Mouse (Mus musculus) heart, adult 2 months (tissue): Measurements from ENCODE around the gene Epo.

Source experiments
- CTCF ChIP-seq: fragments of 200-600 bp; IDR thresholded peaks from 2 replicates; pipeline ENCODE4 v1.8.1; 2022; ENCODE audit warnings: antibody characterized with exemption, mild to moderate bottlenecking, moderate library complexity
- EP300 ChIP-seq: fragments of 200-500 bp; IDR thresholded peaks from 2 replicates; pipeline ENCODE4 v1.6.1; 2011; ENCODE audit warnings: low read depth, low read length, control low read depth; ENCODE audit not compliant: insufficient read depth
- POLR2A ChIP-seq: fragments of 200-500 bp; IDR thresholded peaks from 2 replicates; pipeline ENCODE4 v1.6.1; 2011; ENCODE audit warnings: mild to moderate bottlenecking, low read depth, low read length, control low read depth; ENCODE audit not compliant: insufficient read depth

GRCm38 (mm10) chr5:137582702-137583101 is 49.7 kb upstream of the Epo start:
- no peak for TF ChIP-seq POLR2A
- TF ChIP-seq CTCF = no peak
- no peak for TF ChIP-seq EP300
